Mouse (Mus musculus) embryonic facial prominence, embryonic 11.5 days (tissue): Measurements from ENCODE around the gene Rcn3. TPM values are rescaled to one million over a fixed set of nuclear protein-coding genes. Genes with fewer than 3 reads are reported as not detected.

Source experiments
- ATAC-seq: fragments of 200-750 bp; cut with Nextera tagmentation; replicated peaks from 2 replicates; pipeline ENCODE4 v1.8.0; 2017; ENCODE audit warnings: low read depth; ENCODE audit not compliant: insufficient number of reproducible peaks, low FRiP score, low TSS enrichment
- DNase-seq: peaks from one replicate; pipeline ENCODE4 v3.0.0-alpha.2; 2015; ENCODE audit warnings: low spot score
- H3K27ac ChIP-seq: fragments of 300-500 bp; sonication (generic); replicated peaks from 2 replicates; pipeline ENCODE4 v1.5.1; 2014; ENCODE audit warnings: mild to moderate bottlenecking, low read depth, low read length, control low read depth
- H3K27me3 ChIP-seq: fragments of 300-500 bp; sonication (generic); 2 replicates; pipeline ENCODE4 v1.6.1; 2014; ENCODE audit warnings: mild to moderate bottlenecking, low read length, moderate library complexity, mixed read lengths; ENCODE audit not compliant: control insufficient read depth, insufficient read depth
- H3K36me3 ChIP-seq: fragments of 300-500 bp; sonication (generic); replicated peaks from 2 replicates; pipeline ENCODE4 v1.6.1; 2014; ENCODE audit warnings: low read depth, mild to moderate bottlenecking, low read length, moderate library complexity, mixed read lengths; ENCODE audit not compliant: control insufficient read depth, insufficient read depth
- H3K4me1 ChIP-seq: fragments of 300-500 bp; sonication (generic); 2 replicates; pipeline ENCODE4 v1.6.1; 2014; ENCODE audit warnings: low read length, mixed read lengths; ENCODE audit not compliant: control insufficient read depth, insufficient read depth
- H3K4me2 ChIP-seq: fragments of 300-500 bp; sonication (generic); 2 replicates; pipeline ENCODE4 v1.6.1; 2014; ENCODE audit warnings: low read depth, mild to moderate bottlenecking, control low read depth, low read length, moderate library complexity
- H3K4me3 ChIP-seq: fragments of 300-500 bp; sonication (generic); 2 replicates; pipeline ENCODE4 v1.5.1; 2014; ENCODE audit warnings: low read depth, low read length, control low read depth
- H3K9ac ChIP-seq: fragments of 300-500 bp; sonication (generic); replicated peaks from 2 replicates; pipeline ENCODE4 v1.6.1; 2014; ENCODE audit warnings: mild to moderate bottlenecking, control low read depth, low read length
- H3K9me3 ChIP-seq: fragments of 300-500 bp; sonication (generic); replicated peaks from 2 replicates; pipeline ENCODE4 v1.6.1; 2016; ENCODE audit warnings: mild to moderate bottlenecking, low read length, inconsistent platforms, mixed read lengths; ENCODE audit not compliant: control insufficient read depth
- WGBS: fragments of 180-500 bp; shearing (Covaris S2); extraction: QIAGEN DNeasy Blood & Tissue Kit; methylation state at CpG from one replicate; pipeline ENCODE4 v1.1.7; 2014; 5-methylcytosine and 5-hydroxymethylcytosine counted together
- polyA plus RNA-seq: library from polyadenylated mRNA; unstranded; fragments of >200 nt; fragmentation: Nextera tagmentation; extraction: Ambion mirVana; gene quantifications from 2 replicates; pipeline ENCODE4 v1.2.1, GENCODE M21; 2014

The Rcn3 gene
- polyA plus RNA-seq, 1 experiment from 2014 or later: 221 TPM

- DNase-seq (peak; percentile 46), ATAC-seq (no peak)
- Histone ChIP-seq H3K4me3 (peak overlapping the region; percentile 92), H3K4me1 (peaks cover 5% of the 10 kb centered on the region; the same call in 1 of the 2 replicates), H3K4me2 (peak overlapping the region; percentile 94), H3K9me3 (no peaks in the 10 kb centered on the region), H3K27ac (peak overlapping the region; percentile 100), H3K9ac (peak overlapping the region; percentile 95), H3K27me3 (no peaks in the 10 kb centered on the region), H3K36me3 (peaks cover 34% of the 10 kb centered on the region)
- 1% methylated on average over 13 of the region's 13 CpGs for WGBS
Observed at GRCm38 (mm10) chr7:45051601-45051974, 40.4 kb downstream of the Rcn3 start.

- 1% methylated on average over 16 of the region's 16 CpGs for WGBS
Observed at GRCm38 (mm10) chr7:45050945-45051600, 40.9 kb downstream of the Rcn3 start.

GRCm38 (mm10) chr7:45048923-45049657 lies 42.9 kb downstream of the Rcn3 start:
- 96% methylated on average over 23 of the region's 23 CpGs for WGBS
- ATAC-seq: no peak
- DNase-seq: no peak
- peaks cover 49% of the 10 kb centered on the region for H3K36me3 ChIP-seq
- no peak overlapping the region for H3K9ac ChIP-seq
- no peak overlapping the region for H3K27ac ChIP-seq
- H3K4me2 ChIP-seq: no peak overlapping the region
- H3K9me3 ChIP-seq: no peaks in the 10 kb centered on the region
- H3K4me3 ChIP-seq: no peak overlapping the region
- no peaks in the 10 kb centered on the region for H3K27me3 ChIP-seq
- H3K4me1 ChIP-seq: peaks cover 5% of the 10 kb centered on the region; the same call in 1 of the 2 replicates

More at GRCm38 (mm10) chr7:45050945-45051600, 40.9 kb downstream of the Rcn3 start:
- Histone ChIP-seq H3K27me3 (no peaks in the 10 kb centered on the region), H3K4me1 (peaks cover 5% of the 10 kb centered on the region; the same call in 1 of the 2 replicates), H3K36me3 (peaks cover 38% of the 10 kb centered on the region), H3K4me2 (peak overlapping the region; percentile 94), H3K9me3 (no peaks in the 10 kb centered on the region), H3K4me3 (peak overlapping the region; percentile 92), H3K27ac (peak overlapping the region; percentile 25; the same call in 1 of the 2 replicates), H3K9ac (peak overlapping the region; percentile 95)
- ATAC-seq: peak; percentile 20; the same call in 1 of the 2 replicates
- peak; percentile 94 for DNase-seq

- no peak for ATAC-seq
- no peak for DNase-seq
- Histone ChIP-seq H3K27me3 (no peaks in the 10 kb centered on the region), H3K4me1 (peaks cover 5% of the 10 kb centered on the region; the same call in 1 of the 2 replicates), H3K4me2 (no peak overlapping the region; the same call in 1 of the 2 replicates), H3K9ac (no peak overlapping the region), H3K9me3 (no peaks in the 10 kb centered on the region), H3K27ac (no peak overlapping the region), H3K4me3 (no peak overlapping the region), H3K36me3 (peaks cover 53% of the 10 kb centered on the region)
- 93% methylated on average over 38 of the region's 38 CpGs for WGBS
Observed at GRCm38 (mm10) chr7:45048001-45048890, 43.8 kb downstream of the Rcn3 start.

- no peak overlapping the region for H3K27ac ChIP-seq
- peaks cover 5% of the 10 kb centered on the region; the same call in 1 of the 2 replicates for H3K4me1 ChIP-seq
- WGBS: 97% methylated on average over 14 of the region's 14 CpGs
- H3K9me3 ChIP-seq: no peaks in the 10 kb centered on the region
- no peak for ATAC-seq
- H3K4me2 ChIP-seq: no peak overlapping the region; the same call in 1 of the 2 replicates
- no peak overlapping the region for H3K4me3 ChIP-seq
- H3K27me3 ChIP-seq: no peaks in the 10 kb centered on the region
- peaks cover 59% of the 10 kb centered on the region for H3K36me3 ChIP-seq
- no peak for DNase-seq
- no peak overlapping the region for H3K9ac ChIP-seq
Observed at GRCm38 (mm10) chr7:45047491-45047890, 44.5 kb downstream of the Rcn3 start.

GRCm38 (mm10) chr7:45046853-45047350 lies 45.1 kb downstream of the Rcn3 start:
- Histone ChIP-seq H3K9ac (no peak overlapping the region), H3K36me3 (peaks cover 63% of the 10 kb centered on the region), H3K4me2 (no peak overlapping the region), H3K4me1 (peaks cover 5% of the 10 kb centered on the region; the same call in 1 of the 2 replicates), H3K4me3 (no peak overlapping the region), H3K9me3 (no peaks in the 10 kb centered on the region), H3K27ac (no peak overlapping the region), H3K27me3 (no peaks in the 10 kb centered on the region)
- no peak for ATAC-seq
- DNase-seq: no peak
- WGBS: 94% methylated on average over 26 of the region's 26 CpGs

GRCm38 (mm10) chr7:45045741-45046140 lies 46.3 kb downstream of the Rcn3 start:
- H3K4me3 ChIP-seq: no peak overlapping the region
- no peaks in the 10 kb centered on the region for H3K9me3 ChIP-seq
- no peak overlapping the region for H3K4me2 ChIP-seq
- 92% methylated on average over 22 of the region's 22 CpGs for WGBS
- H3K27me3 ChIP-seq: no peaks in the 10 kb centered on the region
- no peak for ATAC-seq
- no peak for DNase-seq
- no peak overlapping the region for H3K9ac ChIP-seq
- no peak overlapping the region for H3K27ac ChIP-seq
- H3K4me1 ChIP-seq: peaks cover 2% of the 10 kb centered on the region; the same call in 1 of the 2 replicates
- H3K36me3 ChIP-seq: peaks cover 63% of the 10 kb centered on the region
